Mouse (Mus musculus) bone marrow macrophage, adult 2 months (primary cell): ENCODE results near the gene Gm20388.

Experiments
- CTCF ChIP-seq: IDR thresholded peaks from 2 replicates; pipeline ENCODE4 v1.5.1; 2012; ENCODE audit warnings: low read depth, mild to moderate bottlenecking, low read length, moderate library complexity
- POLR2A ChIP-seq: IDR thresholded peaks from 2 replicates; pipeline ENCODE4 v1.6.1; 2012; ENCODE audit warnings: mild to moderate bottlenecking, low read depth, low read length, borderline replicate concordance

DNA sequence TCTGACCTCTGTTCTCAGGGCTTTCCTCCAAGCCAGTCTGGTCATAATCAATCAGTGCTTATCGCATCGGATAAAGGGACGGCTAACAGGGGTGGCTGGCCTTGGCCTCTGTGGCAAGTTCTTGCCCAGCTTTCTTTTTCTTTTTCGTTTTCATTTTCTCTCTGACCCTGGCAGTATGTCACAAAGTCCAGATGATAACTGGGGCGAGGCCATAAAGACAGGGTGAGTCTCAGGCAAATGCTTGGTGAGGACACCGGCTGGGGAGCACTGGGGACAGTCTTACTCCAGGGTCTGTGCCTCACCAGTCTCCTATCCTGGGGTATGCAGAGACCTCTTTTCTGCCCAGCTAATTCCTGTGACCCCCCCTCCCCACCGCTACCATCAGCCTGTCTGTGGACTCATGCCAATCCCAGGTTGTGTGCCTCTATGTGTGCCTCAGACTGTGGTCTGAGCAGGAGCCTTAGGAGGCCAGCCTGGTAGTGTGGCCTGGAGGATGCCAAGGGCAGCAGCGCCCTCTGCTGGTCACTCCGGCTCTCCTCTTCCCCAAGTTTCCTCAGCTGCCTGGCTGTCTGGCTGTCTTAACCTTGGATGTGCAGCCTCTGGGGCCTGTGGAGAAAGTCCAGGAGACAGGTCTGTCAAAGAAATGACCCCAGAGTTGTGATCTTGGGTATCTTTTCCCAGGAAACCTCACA lies 885.4 kb downstream of the Gm20388 start:
- TF ChIP-seq POLR2A: no peak
- TF ChIP-seq CTCF: peak; percentile 94
